Mouse (Mus musculus): ENCODE measurements around the gene Gnl2. TPM values are rescaled to one million over a fixed set of nuclear protein-coding genes. Genes with fewer than 3 reads are reported as not detected.

Gnl2 gene
- total RNA-seq (2021), result 10 to 100 TPM; 36.0 to 37.0 TPM

DNA sequence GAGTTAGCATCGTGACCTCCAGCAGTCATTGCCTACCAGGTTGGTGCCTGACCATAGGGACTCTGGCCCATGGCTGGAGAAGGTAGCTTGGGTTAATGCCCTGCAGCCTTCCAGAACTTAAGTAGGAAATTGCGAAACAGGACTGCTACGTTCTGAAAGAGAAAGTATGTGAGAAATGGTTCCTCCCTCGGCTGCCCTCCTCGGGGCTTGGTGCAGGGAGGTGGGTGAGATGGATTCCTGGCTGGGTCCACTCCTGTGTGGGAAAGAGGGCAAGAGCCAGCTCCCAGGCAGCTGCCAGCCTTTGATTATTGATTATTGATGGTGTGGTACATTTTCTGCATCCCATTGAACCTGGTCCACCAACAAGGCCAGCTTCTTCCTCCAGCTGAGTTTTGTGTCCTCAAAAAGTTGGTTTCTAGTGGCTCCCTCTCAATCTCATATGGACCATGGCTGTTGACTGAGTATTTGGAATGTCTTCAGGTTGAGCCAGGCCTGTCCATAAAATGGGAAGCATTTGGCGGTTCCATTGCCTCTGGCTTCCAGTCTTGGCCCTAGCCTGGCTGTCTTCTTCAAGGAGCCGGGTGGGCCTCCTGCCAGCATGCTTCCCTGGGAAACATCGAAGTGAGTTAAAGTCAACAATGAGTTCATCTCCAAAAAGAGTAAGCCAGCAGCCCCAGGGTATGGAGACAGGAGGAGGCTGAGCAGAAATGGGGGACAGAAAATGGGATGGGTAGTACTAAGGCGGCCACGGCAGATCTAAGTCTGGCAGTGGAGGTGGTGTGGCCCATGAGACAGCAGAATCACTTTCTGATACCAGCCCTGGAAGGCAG lies at the start of gene Gnl2:
TSS of gene Gnl2 (plus strand) at position 780 of the 830 bp plus-strand sequence.
- DNase-seq, result peak; percentile 29 to 40
- intact Hi-C loops (cut with DNase I), result no loop called here

DNA sequence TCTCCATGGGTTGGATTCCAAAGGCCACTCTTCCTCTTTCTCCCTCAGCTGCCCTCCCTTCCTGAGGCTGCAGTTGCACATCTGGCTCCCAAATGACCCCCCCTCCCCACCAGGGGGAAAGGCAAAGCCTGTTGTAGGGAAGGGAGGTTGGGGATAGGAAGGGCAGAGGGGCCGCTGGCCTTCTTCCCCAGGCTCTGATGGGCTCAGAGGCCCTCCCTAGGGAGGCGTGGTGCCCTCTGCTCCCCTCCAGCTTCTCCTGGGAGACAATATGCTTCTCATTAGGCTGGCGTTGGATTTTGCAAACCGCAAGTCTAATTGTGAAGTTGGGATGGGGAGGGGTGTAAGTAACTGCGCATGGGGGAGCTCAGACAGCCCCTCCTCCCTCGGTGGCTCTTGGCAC lies 47.7 kb upstream of the Gnl2 start:
- no peak for DNase-seq
- intact Hi-C loops (cut with DNase I), result no loop called here

DNA sequence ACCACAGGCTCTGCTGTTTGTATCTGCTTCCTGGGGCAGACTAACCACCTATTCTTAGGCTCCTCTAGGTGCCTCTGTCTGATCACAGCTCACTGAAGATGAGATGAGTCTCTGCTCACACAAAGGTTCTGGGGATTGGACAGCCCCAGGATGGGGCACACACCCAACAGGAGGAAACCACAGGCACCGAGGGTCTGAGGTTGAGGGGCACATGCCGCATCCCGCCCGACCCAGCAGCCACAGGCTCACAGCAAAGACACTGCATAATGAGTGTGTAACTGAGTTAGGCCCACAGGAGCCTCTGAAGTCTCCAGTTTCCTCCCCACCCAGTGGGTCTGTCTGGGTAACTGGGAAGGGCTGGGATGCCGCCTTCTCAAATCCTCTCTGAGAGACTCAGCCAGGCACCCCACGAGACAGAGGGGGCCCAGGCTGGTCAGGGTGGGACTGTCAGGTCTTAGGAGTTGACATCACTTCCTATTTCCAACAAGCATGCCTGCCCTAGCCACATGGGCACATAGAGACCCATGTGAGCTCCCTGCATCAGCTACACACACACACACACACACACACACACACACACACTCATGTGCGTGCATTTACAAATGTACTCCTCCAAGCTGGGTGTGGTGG lies 47.1 kb upstream of the Gnl2 start:
- no peak for DNase-seq
- intact Hi-C loops (cut with DNase I), result no loop called here

DNA sequence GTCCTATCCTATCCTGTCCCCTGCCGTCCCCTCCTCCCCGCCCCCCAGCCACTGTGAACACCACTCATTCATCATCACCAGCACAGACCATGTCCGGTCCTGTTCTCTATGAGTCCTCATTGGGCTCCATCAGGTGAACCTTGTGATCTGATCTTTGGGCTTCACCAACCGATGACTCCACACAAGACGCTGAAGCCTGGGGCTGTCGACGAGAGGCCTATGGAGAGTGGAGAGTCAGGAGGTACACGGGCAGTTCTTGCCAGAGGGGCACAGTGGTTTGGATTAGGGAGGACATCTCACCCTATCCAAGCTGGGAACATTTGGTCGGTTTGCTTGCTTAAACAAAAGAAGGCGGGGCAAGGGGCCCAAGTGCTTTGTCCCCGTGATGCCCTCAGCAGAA lies 46.2 kb upstream of the Gnl2 start:
- intact Hi-C loops (cut with DNase I), result no loop called here
- no peak for DNase-seq

DNA sequence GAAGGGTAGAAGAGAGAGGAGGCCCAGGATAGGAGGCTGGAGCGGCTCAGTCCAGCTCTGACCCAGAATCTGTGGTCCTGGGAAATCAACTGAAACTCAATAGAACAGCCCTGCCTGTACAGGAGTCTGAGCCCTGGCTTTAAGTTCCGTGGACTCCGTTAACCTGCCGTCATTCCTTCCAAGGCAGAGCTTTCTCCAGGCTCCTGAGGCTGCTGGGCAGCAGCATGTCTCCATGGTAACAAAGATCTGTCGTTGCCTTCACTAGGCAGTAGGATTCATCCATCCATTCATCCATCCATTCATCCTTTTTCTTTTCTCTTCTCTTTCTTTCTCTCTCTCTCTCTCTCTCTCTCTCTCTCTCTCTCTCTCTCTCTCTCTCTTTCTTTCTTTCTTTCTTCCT lies 45.7 kb upstream of the Gnl2 start:
- intact Hi-C loops (cut with DNase I), result no loop called here
- DNase-seq, result no peak

DNA sequence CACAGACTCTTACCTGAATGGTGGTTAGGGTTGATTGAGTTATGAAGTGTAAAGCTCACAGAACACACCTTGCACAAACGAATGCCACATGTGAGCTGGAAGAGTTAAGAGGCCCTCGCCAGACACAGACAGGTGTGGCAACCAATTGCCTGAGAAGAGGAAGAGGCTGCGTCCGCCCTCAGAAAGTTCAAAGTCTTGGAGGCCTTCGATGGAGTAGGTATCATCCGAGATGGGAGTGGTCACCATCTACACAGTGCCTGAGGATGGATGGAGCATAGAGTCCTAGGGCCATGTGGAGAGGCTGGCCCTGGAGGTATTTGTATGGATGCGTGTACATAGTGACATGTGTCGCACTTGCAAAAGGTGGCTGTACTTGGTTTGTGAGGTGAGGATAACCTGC lies 45.3 kb upstream of the Gnl2 start:
- no peak for DNase-seq
- intact Hi-C loops (cut with DNase I), result no loop called here

DNA sequence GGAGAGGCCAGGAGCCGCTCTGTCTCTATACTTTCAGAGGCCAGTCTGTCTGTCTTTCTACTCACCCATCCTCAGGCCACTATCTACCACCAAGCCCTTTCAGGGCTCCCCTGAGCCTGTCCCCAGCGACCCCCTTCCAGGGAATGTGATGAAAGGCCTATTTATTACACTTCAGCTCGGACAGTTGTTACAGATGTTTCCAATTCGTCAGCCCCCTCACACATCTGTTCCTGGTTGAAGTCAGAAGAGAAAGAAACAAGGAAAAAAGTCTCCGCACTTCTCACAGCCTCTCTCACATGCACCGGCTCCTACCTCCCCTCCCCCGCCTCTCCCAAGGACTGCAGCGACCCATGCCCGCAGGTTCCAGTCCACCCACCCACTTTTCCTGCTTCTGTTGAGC lies 44.1 kb upstream of the Gnl2 start:
- intact Hi-C loops (cut with DNase I), result no loop called here
- no peak for DNase-seq

DNA sequence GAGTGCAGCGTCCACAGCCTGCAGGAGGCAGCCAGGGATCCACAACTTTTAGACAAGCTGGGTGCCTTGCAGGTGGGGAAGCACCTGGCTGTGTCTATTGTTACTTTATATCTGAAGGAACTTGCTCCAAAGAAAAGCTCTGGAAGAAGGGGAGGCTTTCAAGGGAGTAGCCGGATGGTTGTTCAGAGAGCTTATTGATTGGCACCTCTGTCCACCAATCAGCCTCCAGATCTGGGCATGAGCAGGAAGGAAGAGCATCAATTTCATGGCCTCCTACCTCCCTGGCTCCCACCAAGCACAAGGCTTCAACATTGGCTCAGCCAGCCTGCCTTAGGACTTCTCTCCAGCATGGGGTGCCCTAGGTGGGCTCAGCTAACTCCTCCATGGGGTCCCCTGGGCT lies 43.1 kb upstream of the Gnl2 start:
- intact Hi-C loops (cut with DNase I), result no loop called here
- no peak for DNase-seq

DNA sequence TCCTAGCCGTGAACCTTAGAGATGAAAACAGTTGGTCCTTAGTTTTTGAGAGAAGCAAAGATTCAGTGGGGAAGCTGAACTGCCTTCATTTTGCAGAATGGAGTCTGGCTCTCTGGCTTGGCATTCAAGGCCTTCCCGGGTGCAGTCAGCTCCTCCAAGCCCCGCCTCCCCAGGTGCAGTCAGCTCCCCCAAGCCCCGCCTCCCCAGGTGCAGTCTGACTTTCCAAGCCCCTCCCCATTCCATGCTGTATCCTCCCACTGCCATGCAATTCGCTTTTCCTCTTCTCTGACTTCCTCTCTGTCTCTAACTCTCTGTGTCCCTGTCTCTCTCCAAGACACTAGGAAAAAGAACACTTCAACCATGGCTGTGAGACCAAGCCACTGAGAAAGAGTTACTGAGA lies 38.2 kb upstream of the Gnl2 start:
- no peak for DNase-seq

DNA sequence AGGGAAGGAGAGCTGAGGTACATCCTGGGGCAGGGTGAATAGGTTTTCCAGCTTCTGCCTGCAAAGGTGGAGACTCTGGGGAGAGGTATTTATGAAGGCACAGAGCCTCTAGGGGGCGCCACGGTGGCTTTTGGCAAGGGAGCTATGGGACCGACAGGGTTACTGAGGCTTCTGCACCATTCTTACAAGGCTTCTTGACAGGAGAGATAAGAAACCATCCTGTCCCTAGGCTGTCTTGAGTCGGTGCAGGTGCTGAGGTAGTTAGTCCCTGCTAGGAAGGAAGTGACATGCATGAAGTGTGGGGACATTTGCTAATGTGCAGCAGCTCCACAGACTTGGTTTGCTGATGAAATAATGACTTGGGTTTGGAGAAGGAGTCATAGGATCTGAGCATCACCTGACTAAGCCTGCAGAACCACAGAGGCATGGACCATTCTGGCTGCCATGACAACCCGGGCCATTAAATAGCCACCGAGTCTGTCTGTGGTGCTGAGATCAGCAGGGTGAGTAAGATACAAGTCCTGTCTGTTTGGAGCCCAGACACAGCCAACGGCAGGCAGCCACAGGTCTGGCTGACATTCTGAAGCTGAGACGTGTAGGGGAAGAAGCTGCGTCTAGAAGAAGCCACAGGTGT lies 32.4 kb upstream of the Gnl2 start:
- intact Hi-C loops (cut with DNase I), result no loop called here
- no peak for DNase-seq

More for the DNA sequence above, 38.2 kb upstream of the Gnl2 start:
- intact Hi-C loops (cut with DNase I), result no loop called here

DNA sequence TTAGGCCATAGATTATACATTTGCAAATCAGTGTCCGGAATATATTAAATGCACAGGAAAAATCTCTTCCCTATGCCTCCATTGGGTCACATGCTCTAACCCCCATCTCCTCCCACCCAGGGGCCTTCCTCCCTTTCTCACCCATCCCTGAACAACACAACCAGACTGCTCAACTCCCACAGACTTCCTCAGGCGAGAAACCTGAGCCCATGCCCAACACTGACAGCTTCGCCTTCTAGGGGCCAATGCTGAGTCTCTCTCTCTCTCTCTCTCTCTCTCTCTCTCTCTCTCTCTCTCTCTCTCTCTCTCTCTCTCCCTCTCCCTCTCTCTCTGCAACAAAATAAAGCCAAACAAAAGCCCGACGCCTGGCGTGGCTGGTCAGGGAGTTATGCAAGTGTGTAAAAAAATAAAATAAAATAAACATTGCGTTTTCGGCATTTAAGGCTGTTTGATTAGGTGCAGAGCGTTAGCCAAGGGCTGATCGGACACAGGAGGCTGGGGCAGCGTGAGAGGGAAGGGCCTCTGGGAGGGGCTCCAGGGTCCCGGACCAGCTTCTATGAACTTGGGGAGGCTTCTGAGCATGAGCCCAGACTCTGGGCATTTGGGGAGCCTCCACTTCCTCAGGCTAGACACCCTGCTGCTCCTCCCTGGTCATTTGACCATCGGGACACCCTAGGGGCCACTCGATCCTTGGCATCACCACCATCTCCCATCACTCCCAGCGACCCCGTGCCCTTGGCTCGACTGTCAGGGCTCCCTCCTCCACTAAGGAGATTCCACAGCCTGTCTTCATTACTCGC lies 31.3 kb upstream of the Gnl2 start:
- peak in 1 of 2 experiments; percentile 10 for DNase-seq
- intact Hi-C loops (cut with DNase I), result no loop called here

DNA sequence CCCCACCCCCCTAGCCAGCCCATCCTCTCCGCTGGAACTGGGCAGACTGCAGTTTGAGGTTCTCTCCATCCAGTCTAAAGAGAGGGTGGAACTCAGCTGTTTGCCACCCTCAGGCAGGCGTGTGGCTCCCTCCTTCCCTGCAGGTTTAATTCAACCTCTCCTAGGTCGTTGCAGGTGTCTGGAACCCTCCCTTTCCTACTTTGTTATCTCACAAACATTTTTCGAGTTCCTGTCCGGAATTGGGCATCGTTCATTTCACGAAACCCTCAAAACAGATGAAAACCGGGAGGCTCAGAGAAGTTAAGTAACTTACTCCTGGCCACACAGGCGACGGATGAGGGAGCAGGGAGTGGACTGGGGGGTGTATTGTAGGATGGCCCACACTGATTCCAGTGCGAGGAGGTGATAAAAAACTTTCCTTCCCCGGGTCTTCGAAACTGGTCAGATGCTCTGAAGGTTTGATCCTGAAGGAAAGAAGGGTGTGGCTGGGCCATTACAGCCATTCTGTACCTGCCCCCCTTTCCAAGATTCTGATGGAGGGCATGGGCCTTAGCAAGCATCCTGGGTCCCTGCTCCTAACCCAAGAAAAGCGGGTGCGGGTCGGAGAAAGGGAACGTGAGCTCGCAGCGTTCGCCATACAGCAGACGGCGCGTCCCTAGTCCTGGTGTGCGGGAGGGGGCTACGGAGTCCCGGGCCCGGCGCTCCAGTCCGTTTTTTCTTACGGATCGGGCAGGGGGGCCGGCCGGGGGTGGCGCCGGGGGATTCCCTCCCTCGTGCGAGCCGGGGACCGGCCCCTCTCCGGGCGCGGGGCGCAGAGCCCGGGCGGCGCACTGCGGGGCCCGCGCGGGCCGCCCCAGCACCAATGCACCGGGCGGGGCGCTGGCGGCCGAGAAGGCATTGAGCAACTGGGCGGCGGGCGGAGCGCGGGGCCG lies 30.4 kb upstream of the Gnl2 start, which contains the start of gene Rspo1:
TSS of gene Rspo1 (plus strand) at position 760 of the 932 bp plus-strand sequence.
- intact Hi-C loops (cut with DNase I), result no loop called here
- DNase-seq, result no peak

DNA sequence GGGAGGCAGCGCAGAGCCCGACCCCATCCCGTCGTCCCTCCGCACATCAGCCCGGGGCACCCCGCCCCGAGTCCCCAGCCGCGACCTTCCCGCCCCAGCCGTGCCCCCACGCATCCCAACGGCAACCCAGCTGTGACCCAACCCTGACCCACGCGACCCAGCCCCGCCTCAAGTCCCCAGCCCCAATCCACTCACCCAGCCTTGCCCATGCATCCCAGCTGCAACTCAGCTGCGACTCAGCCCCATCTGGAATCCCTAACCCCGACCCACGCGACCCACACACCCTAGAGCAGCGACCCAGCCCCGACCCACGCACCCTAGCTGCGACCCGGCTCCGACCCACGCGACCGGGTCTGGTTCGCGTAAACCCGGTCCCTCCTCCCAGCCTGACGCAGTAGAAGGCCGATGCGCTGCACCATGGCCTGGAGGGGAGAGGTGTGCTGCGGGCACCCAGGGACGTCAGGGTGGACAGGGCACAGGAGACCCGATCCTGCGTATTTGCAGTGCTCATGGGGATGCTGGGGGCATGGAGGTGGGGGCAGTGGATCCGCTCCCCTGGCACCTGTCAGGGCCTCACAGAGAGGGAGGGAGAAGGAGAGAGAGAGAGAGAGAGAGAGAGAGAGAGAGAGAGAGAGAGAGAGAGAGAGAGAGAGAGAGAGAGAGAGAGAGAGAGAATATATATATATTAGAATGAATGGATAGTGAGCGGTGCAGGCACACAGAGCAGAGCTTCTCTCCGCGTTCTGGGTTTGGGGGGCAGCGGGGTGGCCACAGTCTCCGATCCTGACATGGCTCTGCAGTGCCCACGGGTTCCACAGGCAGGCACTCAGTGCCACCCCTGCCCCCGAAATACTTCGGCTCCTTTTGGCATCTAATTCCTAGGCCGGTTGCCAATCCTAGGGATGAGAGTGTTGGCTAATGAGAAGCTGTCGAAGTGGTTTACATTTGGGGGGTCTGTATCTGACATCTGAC lies 29.4 kb upstream of the Gnl2 start:
- intact Hi-C loops (cut with DNase I), result no loop called here
- DNase-seq, result no peak

DNA sequence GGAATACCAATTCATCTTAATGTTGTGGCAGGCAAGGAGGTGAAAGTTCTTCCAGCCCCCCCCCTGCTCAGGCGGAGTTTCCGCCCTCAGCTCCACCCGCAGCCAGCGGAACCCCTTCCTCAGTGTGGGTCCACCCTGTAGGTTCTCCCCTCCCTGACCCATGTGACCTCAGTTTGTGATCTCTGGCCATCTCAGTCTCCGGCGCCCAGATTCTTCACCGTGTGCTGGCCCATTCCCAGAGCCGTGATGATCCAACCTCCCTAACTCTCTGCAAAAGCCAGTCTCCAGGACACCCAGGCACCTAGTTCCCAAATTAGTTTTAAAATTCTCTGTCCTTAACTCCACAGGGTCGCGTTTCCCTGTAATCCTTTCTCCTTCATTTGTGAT lies 28.7 kb upstream of the Gnl2 start:
- intact Hi-C loops (cut with DNase I), result no loop called here

DNA sequence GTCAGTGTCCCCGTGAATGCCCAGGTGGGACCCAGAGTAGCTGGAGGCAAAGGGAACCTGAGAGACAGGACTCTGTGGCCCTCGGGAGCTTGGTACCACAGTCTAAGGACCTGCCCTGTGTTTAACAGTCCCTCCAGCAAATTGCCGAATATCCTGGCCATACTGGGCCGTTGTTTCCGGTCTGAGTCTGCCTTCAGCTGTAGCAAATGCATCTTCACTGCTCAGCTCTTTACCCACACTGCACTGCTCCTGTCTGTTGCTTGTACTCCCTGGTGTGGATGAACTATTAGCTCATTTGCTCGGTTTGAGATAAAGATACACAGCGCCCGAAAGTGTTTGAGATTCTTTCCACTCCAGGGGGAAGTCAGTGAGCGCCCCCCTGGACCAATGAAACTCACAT lies 28.0 kb upstream of the Gnl2 start:
- intact Hi-C loops (cut with DNase I), result no loop called here

More for the DNA sequence above, 28.7 kb upstream of the Gnl2 start:
- DNase-seq, result no peak

DNA sequence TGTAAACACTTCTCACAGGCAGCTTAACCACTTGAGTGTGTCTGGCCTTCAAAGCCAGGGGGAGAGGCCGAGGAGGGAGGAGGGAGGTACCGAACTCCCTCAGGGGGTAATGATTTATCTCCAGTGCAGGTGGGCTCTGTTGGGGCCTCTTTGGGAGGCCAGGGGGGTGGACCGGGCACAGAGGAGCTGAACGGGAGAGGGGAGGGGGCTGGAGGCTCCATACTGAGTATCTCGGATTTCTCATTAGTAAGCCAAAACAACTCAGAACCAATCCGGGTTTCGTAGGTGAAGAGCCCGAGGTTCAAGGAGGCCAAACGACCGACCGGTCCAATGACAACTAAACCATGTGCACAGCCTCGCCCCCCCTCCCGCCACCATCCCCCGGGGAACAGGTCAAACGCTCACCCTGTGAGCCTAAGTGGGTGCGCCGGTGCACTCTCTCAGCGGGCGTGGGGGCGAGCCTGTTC lies 26.6 kb upstream of the Gnl2 start:
- no peak for DNase-seq
- intact Hi-C loops (cut with DNase I), result no loop called here

More for the DNA sequence above, 28.0 kb upstream of the Gnl2 start:
- no peak for DNase-seq

DNA sequence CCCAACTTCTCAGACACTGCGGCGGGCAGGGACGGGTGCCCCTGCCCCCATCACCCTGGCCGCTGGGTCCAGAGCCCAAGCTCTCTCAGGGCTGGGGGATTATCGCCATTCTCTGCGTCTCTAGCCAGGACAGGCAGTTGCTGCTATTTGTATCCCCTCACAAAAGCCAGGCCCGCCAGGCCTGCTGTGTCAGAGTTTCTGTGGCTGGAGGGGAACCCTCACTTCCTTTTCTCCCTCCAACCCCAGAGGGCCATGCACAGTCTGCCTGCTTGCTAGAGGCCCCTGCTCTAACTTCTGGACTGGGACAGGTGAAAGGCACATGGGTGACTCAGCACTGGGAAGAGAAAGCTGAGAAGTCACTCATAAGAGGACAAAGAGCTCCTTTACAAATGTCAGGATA lies 26.1 kb upstream of the Gnl2 start:
- no peak for DNase-seq
- intact Hi-C loops (cut with DNase I), result no loop called here

DNA sequence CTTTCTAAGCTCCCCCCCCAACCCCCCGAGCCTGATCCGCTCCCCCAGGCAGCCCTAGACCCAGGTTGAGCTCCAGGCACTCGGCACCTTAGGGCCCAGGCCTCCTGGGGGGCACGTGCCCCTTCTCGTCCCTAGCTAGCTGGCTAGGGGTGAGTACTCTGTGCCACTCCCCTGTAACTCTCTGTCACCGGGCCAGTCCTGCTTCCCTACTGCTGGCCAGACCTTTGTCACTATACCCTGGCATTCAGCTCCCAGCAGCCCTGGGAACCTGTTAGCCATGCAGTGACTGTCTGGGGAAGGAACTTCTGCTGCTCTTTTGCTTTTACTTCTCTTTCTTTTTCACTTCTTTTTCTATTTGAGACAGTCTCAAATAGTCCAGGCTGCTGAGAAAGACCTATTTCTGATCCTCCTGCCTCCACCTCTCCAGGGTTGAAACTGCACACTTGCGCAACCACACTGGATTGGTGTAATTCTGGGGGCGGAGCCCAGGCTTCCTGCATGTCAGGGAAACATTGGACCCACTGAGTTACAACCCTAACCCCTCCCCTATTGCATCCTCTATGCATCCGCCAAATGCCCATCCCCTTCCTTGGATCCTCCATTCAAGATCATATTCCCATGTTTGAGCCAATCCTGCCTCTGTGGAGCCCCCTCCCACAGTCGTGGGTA lies 18.8 kb upstream of the Gnl2 start:
- no peak for DNase-seq
- intact Hi-C loops (cut with DNase I), result no loop called here

Data from heart, postnatal 10 days (tissue).